Mouse (Mus musculus): ENCODE results near the gene Stab1. TPM values are rescaled to one million over a fixed set of nuclear protein-coding genes. Genes with fewer than 3 reads are reported as not detected.
A peak's percentile ranks its signal among the peaks of the same experiment; 100 is the strongest.

Gene Stab1
- 17.9 and 27.6 TPM in 2 replicates for polyA plus RNA-seq (2014; fragmentation: Nextera tagmentation; extraction: Ambion mirVana)

DNA sequence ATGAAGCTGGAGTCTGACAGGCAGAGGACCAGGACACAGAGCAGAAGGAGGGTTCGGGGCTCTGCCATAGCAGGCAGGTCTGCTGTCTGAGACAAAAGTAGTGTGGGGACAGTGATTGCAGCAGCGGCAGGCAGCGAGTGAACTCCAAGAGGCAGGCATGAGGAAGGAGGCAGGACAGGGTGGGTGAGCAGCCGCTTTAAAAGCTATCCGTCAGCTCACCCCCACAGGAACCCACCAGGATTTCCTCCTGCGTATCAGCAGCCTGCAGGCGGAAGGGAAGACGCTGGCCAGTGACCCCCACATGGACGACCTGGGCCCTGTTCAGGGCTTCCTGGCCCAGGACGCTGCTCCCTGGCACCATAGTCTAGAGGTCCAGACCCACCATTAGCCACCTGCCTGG is at the start of gene Stab1:
Gene Stab1, minus strand, starts transcription at position 217 of the 400 bp plus-strand sequence.
- DNase-seq (ENCODE audit: low spot score), result no peak
- Histone ChIP-seq H3K9me3 (ENCODE audit: control insufficient read depth, low read length) (no peaks in the 10 kb centered on the region), H3K4me1 (replicated peaks; ENCODE audit: control insufficient read depth, insufficient read depth, low read length) (0 out of 2 replicates have a peak, but pooled peaks cover 8% of the 10 kb centered on the region), H3K27ac (no peak within 1 kb of the TSS; the same call in 1 of the 2 replicates), H3K27me3 (ENCODE audit: control insufficient read depth, insufficient read depth, low read length) (no peaks in the 10 kb centered on the region), H3K4me3 (replicated peaks; ENCODE audit: low read length) (peak within 1 kb of the TSS; percentile 7; the same call in 1 of the 2 replicates), H3K4me2 (replicated peaks) (peak within 1 kb of the TSS; percentile 22; the same call in 1 of the 2 replicates), H3K36me3 (replicated peaks; ENCODE audit: control insufficient read depth, insufficient read depth) (peaks cover 38% of the 10 kb centered on the region), H3K9ac (peak within 1 kb of the TSS; percentile 8; the same call in 1 of the 2 replicates)
- no peak for ATAC-seq (ENCODE audit: low FRiP score)
- WGBS, result 62% methylated on average over 10 of the region's 10 CpGs

DNA sequence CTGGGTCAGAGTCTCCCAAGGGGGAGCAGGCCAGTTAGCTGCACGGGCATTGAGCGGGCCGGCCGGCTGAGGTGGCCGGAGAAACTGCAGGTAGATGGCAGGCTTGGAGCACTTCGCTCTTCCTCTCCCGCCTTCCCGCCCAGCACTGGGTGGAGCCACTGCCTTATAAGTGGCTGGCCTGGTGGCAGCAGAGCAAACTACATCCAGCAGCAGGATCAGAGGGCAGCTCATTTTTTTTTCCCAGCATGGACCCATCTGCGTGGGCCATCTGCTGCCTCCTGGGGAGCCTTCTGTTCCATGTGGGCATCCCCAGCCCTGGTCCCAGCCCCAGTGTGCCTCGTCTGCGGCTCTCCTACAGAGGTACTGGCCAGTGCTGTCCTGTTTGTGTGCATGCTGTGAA is 49.2 kb upstream of the Stab1 start, which contains the start of gene Sema3g:
Gene Sema3g, plus strand, starts transcription at position 195 of the 400 bp plus-strand sequence.
- Histone ChIP-seq H3K9me3 (ENCODE audit: control insufficient read depth, low read length) (no peaks in the 10 kb centered on the region), H3K36me3 (replicated peaks; ENCODE audit: control insufficient read depth, insufficient read depth) (no peaks in the 10 kb centered on the region), H3K4me3 (replicated peaks; ENCODE audit: low read length) (no peak within 1 kb of the TSS), H3K27ac (0 out of 2 replicates have a peak within 1 kb of the TSS, but pooled peaks have one; percentile 11), H3K4me1 (replicated peaks; ENCODE audit: control insufficient read depth, insufficient read depth, low read length) (peaks cover 14% of the 10 kb centered on the region), H3K27me3 (ENCODE audit: control insufficient read depth, insufficient read depth, low read length) (no peaks in the 10 kb centered on the region), H3K9ac (peak within 1 kb of the TSS; percentile 37; the same call in 1 of the 2 replicates), H3K4me2 (replicated peaks) (0 out of 2 replicates have a peak within 1 kb of the TSS, but pooled peaks have one; percentile 5)
- DNase-seq (ENCODE audit: low spot score) (peak; percentile 38), ATAC-seq (ENCODE audit: low FRiP score) (0 out of 2 replicates have a peak, but pooled peaks have one; percentile 29)
- 5% methylated on average over 11 of the region's 11 CpGs for WGBS

GRCm38 (mm10) chr14:31216846-31217245 is 48.4 kb upstream of the Stab1 start, which contains the start of gene Nisch:
TSS of gene Nisch (minus strand) at chr14:31216946.
- Histone ChIP-seq H3K9ac (peak within 1 kb of the TSS; percentile 37; the same call in 1 of the 2 replicates), H3K4me1 (replicated peaks; ENCODE audit: control insufficient read depth, insufficient read depth, low read length) (peaks cover 14% of the 10 kb centered on the region), H3K4me3 (replicated peaks; ENCODE audit: low read length) (no peak within 1 kb of the TSS), H3K36me3 (replicated peaks; ENCODE audit: control insufficient read depth, insufficient read depth) (no peaks in the 10 kb centered on the region), H3K4me2 (replicated peaks) (0 out of 2 replicates have a peak within 1 kb of the TSS, but pooled peaks have one; percentile 6), H3K27me3 (ENCODE audit: control insufficient read depth, insufficient read depth, low read length) (no peaks in the 10 kb centered on the region), H3K9me3 (ENCODE audit: control insufficient read depth, low read length) (no peaks in the 10 kb centered on the region), H3K27ac (0 out of 2 replicates have a peak within 1 kb of the TSS, but pooled peaks have one; percentile 11)
- DNase-seq (ENCODE audit: low spot score) (no peak), ATAC-seq (ENCODE audit: low FRiP score) (no peak)
- 61% methylated on average over 2 of the region's 2 CpGs for WGBS

DNA sequence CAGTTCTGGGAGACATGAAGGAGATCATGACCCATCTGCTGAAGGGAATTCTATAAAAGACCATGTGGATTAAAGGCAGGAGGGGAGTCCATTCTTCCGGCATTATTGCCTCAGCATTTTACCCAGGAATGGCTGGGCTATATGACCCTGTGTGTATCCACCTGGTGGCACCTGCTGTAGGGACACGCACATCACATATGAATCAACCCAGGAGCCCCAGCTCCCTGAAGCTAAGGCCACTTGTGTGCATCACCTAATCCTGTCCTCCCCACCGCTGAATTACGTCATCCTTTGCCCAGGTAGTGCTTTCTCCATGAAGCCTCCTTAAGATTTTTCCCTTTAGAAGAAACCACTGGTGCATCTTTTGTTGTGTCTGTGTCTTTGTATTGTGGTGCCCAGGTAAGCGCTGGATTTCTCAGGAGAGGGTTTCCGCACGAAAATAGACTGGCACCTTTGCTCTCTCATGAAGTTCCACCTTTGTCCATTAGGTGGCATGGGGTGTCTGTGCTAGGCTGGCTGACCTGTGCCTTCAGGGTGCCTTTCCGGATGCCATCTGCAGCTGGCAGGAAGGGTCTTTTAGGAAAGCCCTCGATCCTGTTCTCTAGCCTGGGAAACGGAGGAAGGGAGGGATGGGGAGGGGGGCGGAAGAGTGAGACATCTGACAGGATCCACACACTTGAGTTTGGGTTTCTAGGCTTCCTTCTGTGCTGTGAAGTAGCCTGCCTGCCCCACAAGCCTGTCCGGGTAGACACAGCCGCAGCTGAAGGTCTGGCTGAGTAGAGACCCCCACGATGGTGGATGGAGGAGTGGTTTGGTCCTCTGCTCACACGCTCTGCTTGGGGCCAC is 46.9 kb upstream of the Stab1 start:
- WGBS, result 32% methylated on average over 15 of the region's 15 CpGs
- H3K27me3 ChIP-seq (ENCODE audit: control insufficient read depth, insufficient read depth, low read length), result no peaks in the 10 kb centered on the region
- H3K9me3 ChIP-seq (ENCODE audit: control insufficient read depth, low read length), result no peaks in the 10 kb centered on the region
- peak overlapping the region; percentile 28; the same call in 1 of the 2 replicates for H3K9ac ChIP-seq
- peaks cover 14% of the 10 kb centered on the region for H3K4me1 ChIP-seq (replicated peaks; ENCODE audit: control insufficient read depth, insufficient read depth, low read length)
- DNase-seq (ENCODE audit: low spot score) (peak; percentile 83), ATAC-seq (ENCODE audit: low FRiP score) (peak; percentile 73)
- 0 out of 2 replicates have a peak overlapping the region, but pooled peaks have one; percentile 6 for H3K4me2 ChIP-seq (replicated peaks)
- H3K4me3 ChIP-seq (replicated peaks; ENCODE audit: low read length), result no peak overlapping the region
- no peak overlapping the region for H3K27ac ChIP-seq
- no peaks in the 10 kb centered on the region for H3K36me3 ChIP-seq (replicated peaks; ENCODE audit: control insufficient read depth, insufficient read depth)

GRCm38 (mm10) chr14:31214684-31215083 is 46.2 kb upstream of the Stab1 start:
- Histone ChIP-seq H3K4me2 (replicated peaks) (no peak overlapping the region), H3K4me1 (replicated peaks; ENCODE audit: control insufficient read depth, insufficient read depth, low read length) (peaks cover 14% of the 10 kb centered on the region), H3K9ac (no peak overlapping the region), H3K27me3 (ENCODE audit: control insufficient read depth, insufficient read depth, low read length) (no peaks in the 10 kb centered on the region), H3K9me3 (ENCODE audit: control insufficient read depth, low read length) (no peaks in the 10 kb centered on the region), H3K4me3 (replicated peaks; ENCODE audit: low read length) (no peak overlapping the region), H3K27ac (no peak overlapping the region), H3K36me3 (replicated peaks; ENCODE audit: control insufficient read depth, insufficient read depth) (no peaks in the 10 kb centered on the region)
- WGBS, result 96% methylated on average over 3 of the region's 3 CpGs
- ATAC-seq (ENCODE audit: low FRiP score), result no peak
- no peak for DNase-seq (ENCODE audit: low spot score)

GRCm38 (mm10) chr14:31213868-31214267 is 45.4 kb upstream of the Stab1 start:
- Histone ChIP-seq H3K4me1 (replicated peaks; ENCODE audit: control insufficient read depth, insufficient read depth, low read length) (peaks cover 14% of the 10 kb centered on the region), H3K4me3 (replicated peaks; ENCODE audit: low read length) (no peak overlapping the region), H3K36me3 (replicated peaks; ENCODE audit: control insufficient read depth, insufficient read depth) (no peaks in the 10 kb centered on the region), H3K9ac (no peak overlapping the region), H3K9me3 (ENCODE audit: control insufficient read depth, low read length) (no peaks in the 10 kb centered on the region), H3K27ac (no peak overlapping the region), H3K27me3 (ENCODE audit: control insufficient read depth, insufficient read depth, low read length) (no peaks in the 10 kb centered on the region), H3K4me2 (replicated peaks) (no peak overlapping the region)
- DNase-seq (ENCODE audit: low spot score) (no peak), ATAC-seq (ENCODE audit: low FRiP score) (no peak)
- WGBS, result 77% methylated on average over 8 of the region's 8 CpGs

GRCm38 (mm10) chr14:31212499-31212898 is 44.1 kb upstream of the Stab1 start:
- Histone ChIP-seq H3K4me3 (replicated peaks; ENCODE audit: low read length) (no peak overlapping the region), H3K27me3 (ENCODE audit: control insufficient read depth, insufficient read depth, low read length) (no peaks in the 10 kb centered on the region), H3K36me3 (replicated peaks; ENCODE audit: control insufficient read depth, insufficient read depth) (no peaks in the 10 kb centered on the region), H3K27ac (no peak overlapping the region), H3K9ac (no peak overlapping the region), H3K9me3 (ENCODE audit: control insufficient read depth, low read length) (no peaks in the 10 kb centered on the region), H3K4me1 (replicated peaks; ENCODE audit: control insufficient read depth, insufficient read depth, low read length) (peaks cover 9% of the 10 kb centered on the region), H3K4me2 (replicated peaks) (no peak overlapping the region)
- no peak for DNase-seq (ENCODE audit: low spot score)
- WGBS, result 91% methylated on average over 3 of the region's 3 CpGs
- ATAC-seq (ENCODE audit: low FRiP score), result no peak

GRCm38 (mm10) chr14:31211854-31212253 is 43.4 kb upstream of the Stab1 start:
- H3K36me3 ChIP-seq (replicated peaks; ENCODE audit: control insufficient read depth, insufficient read depth), result no peaks in the 10 kb centered on the region
- H3K27me3 ChIP-seq (ENCODE audit: control insufficient read depth, insufficient read depth, low read length), result no peaks in the 10 kb centered on the region
- H3K4me1 ChIP-seq (replicated peaks; ENCODE audit: control insufficient read depth, insufficient read depth, low read length), result peaks cover 6% of the 10 kb centered on the region; the same call in 1 of the 2 replicates
- H3K4me2 ChIP-seq (replicated peaks), result no peak overlapping the region
- no peak overlapping the region for H3K27ac ChIP-seq
- WGBS, result 93% methylated on average over 6 of the region's 6 CpGs
- no peak for DNase-seq (ENCODE audit: low spot score)
- ATAC-seq (ENCODE audit: low FRiP score), result no peak
- H3K9me3 ChIP-seq (ENCODE audit: control insufficient read depth, low read length), result no peaks in the 10 kb centered on the region
- no peak overlapping the region for H3K9ac ChIP-seq
- H3K4me3 ChIP-seq (replicated peaks; ENCODE audit: low read length), result no peak overlapping the region

GRCm38 (mm10) chr14:31209133-31209557 is 40.7 kb upstream of the Stab1 start:
- H3K9ac ChIP-seq, result no peak overlapping the region
- H3K9me3 ChIP-seq (ENCODE audit: control insufficient read depth, low read length), result no peaks in the 10 kb centered on the region
- H3K36me3 ChIP-seq (replicated peaks; ENCODE audit: control insufficient read depth, insufficient read depth), result peaks cover 3% of the 10 kb centered on the region
- peaks cover 16% of the 10 kb centered on the region for H3K4me1 ChIP-seq (replicated peaks; ENCODE audit: control insufficient read depth, insufficient read depth, low read length)
- H3K4me3 ChIP-seq (replicated peaks; ENCODE audit: low read length), result no peak overlapping the region
- no peaks in the 10 kb centered on the region for H3K27me3 ChIP-seq (ENCODE audit: control insufficient read depth, insufficient read depth, low read length)
- H3K27ac ChIP-seq, result no peak overlapping the region
- DNase-seq (ENCODE audit: low spot score), result no peak
- no peak for ATAC-seq (ENCODE audit: low FRiP score)
- no peak overlapping the region for H3K4me2 ChIP-seq (replicated peaks)
- 82% methylated on average over 4 of the region's 4 CpGs for WGBS
